Mouse (Mus musculus) kidney, adult 2 months (tissue): ENCODE measurements around the gene Faap20. TPM values are rescaled to one million over a fixed set of nuclear protein-coding genes. Genes with fewer than 3 reads are reported as not detected.
A peak's percentile ranks its signal among the peaks of the same experiment; 100 is the strongest.
"Not testable (repeated sequence)": the region's sequence is repeated elsewhere in the genome, so short reads cannot be mapped to it uniquely, and the experiment has no call there.

ENCODE experiments used
- DNase-seq: peaks from one replicate; pipeline ENCODE4 v3.0.0; 2021
- H3K27ac ChIP-seq: fragments of 200-500 bp; 2 replicates; pipeline ENCODE4 v1.5.1; 2012; ENCODE audit warnings: low read depth, low read length, control low read depth, inconsistent platforms; ENCODE audit not compliant: insufficient read depth
- H3K27me3 ChIP-seq: fragments of 200-500 bp; replicated peaks from 2 replicates; pipeline ENCODE4 v1.6.1; 2012; ENCODE audit warnings: mild to moderate bottlenecking, moderate library complexity, low read length, inconsistent platforms; ENCODE audit not compliant: control insufficient read depth, insufficient read depth
- H3K36me3 ChIP-seq: fragments of 200-500 bp; 2 replicates; pipeline ENCODE4 v1.6.1; 2012; ENCODE audit warnings: mild to moderate bottlenecking, moderate library complexity, low read length, inconsistent platforms; ENCODE audit not compliant: control insufficient read depth, insufficient read depth
- H3K4me1 ChIP-seq: fragments of 200-500 bp; 2 replicates; pipeline ENCODE4 v1.6.1; 2011; ENCODE audit warnings: low read length; ENCODE audit not compliant: control insufficient read depth, insufficient read depth
- H3K4me3 ChIP-seq: fragments of 200-500 bp; 2 replicates; pipeline ENCODE4 v1.5.1; 2011; ENCODE audit warnings: mild to moderate bottlenecking, low read depth, low read length, control low read depth; ENCODE audit not compliant: insufficient read depth
- CTCF ChIP-seq: fragments of 200-500 bp; conservative IDR thresholded peaks from 2 replicates; pipeline ENCODE4 v1.5.1; 2011; ENCODE audit warnings: low read depth, mild to moderate bottlenecking, control low read depth, low read length, moderate library complexity, mixed read lengths; ENCODE audit not compliant: insufficient read depth, insufficient read length
- POLR2A ChIP-seq: fragments of 200-500 bp; IDR thresholded peaks from one replicate; pipeline ENCODE4 v1.6.1; 2011; ENCODE audit warnings: low read depth, low read length, control low read depth
- WGBS: fragments of 180-500 bp; shearing (Covaris S2); methylation state at CpG from one replicate; pipeline ENCODE4 v1.1.7; 2018; 5-methylcytosine and 5-hydroxymethylcytosine counted together
- polyA plus RNA-seq: library from polyadenylated mRNA; depleted of rRNA; stranded (reverse); fragments of >200 nt; gene quantifications from 2 replicates; pipeline ENCODE4 v1.2.3, GENCODE M21; 2012

Gene Faap20
- polyA plus RNA-seq, 1 experiment: 68.9 TPM

- no peak for TF ChIP-seq CTCF
- TF ChIP-seq POLR2A: no peak
- Histone ChIP-seq H3K36me3 (no peaks in the 10 kb centered on the region), H3K27ac (no peak overlapping the region), H3K27me3 (no peaks in the 10 kb centered on the region), H3K4me3 (no peak overlapping the region), H3K4me1 (peaks cover 46% of the 10 kb centered on the region)
- 68% methylated on average over 9 of the region's 9 CpGs for WGBS
- peak; percentile 34 for DNase-seq
These were observed 7.8 kb upstream of the Faap20 start for GRCm38 (mm10) chr4:155241789-155242188.

GRCm38 (mm10) chr4:155242292-155242691 lies 7.3 kb upstream of the Faap20 start:
- DNase-seq: peak; percentile 52
- H3K36me3 ChIP-seq: no peaks in the 10 kb centered on the region
- no peaks in the 10 kb centered on the region for H3K27me3 ChIP-seq
- no peak overlapping the region for H3K4me3 ChIP-seq
- 62% methylated on average over 5 of the region's 5 CpGs for WGBS
- peaks cover 42% of the 10 kb centered on the region for H3K4me1 ChIP-seq
- H3K27ac ChIP-seq: no peak overlapping the region
- no peak for TF ChIP-seq CTCF

- Histone ChIP-seq H3K4me3 (no peak overlapping the region), H3K27ac (no peak overlapping the region), H3K27me3 (no peaks in the 10 kb centered on the region), H3K4me1 (peaks cover 36% of the 10 kb centered on the region), H3K36me3 (no peaks in the 10 kb centered on the region)
- WGBS: 89% methylated on average over 12 of the region's 12 CpGs
- TF ChIP-seq POLR2A (no peak), CTCF (no peak)
- no peak for DNase-seq
These were observed 6.4 kb upstream of the Faap20 start for GRCm38 (mm10) chr4:155243233-155243632.

- TF ChIP-seq POLR2A (no peak), CTCF (no peak)
- H3K4me3 ChIP-seq: no peak overlapping the region
- 31% methylated on average over 6 of the region's 6 CpGs for WGBS
- peaks cover 28% of the 10 kb centered on the region for H3K4me1 ChIP-seq
- H3K27me3 ChIP-seq: no peaks in the 10 kb centered on the region
- no peaks in the 10 kb centered on the region for H3K36me3 ChIP-seq
- peak overlapping the region; percentile 4; the same call in 1 of the 2 replicates for H3K27ac ChIP-seq
- DNase-seq: peak; percentile 84
These were observed 3.7 kb upstream of the Faap20 start for GRCm38 (mm10) chr4:155245770-155246492.

- 54% methylated on average over 12 of the region's 12 CpGs for WGBS
- Histone ChIP-seq H3K27ac (no peak overlapping the region), H3K4me3 (no peak overlapping the region), H3K27me3 (no peaks in the 10 kb centered on the region), H3K36me3 (no peaks in the 10 kb centered on the region), H3K4me1 (peaks cover 31% of the 10 kb centered on the region)
- peak; percentile 36 for DNase-seq
- TF ChIP-seq CTCF (no peak), POLR2A (no peak)
These were observed 2.9 kb upstream of the Faap20 start for GRCm38 (mm10) chr4:155246691-155247105.

- not testable (repeated sequence) for DNase-seq
- peaks cover 20% of the 10 kb centered on the region for H3K4me1 ChIP-seq
- WGBS: 96% methylated on average over 3 of the region's 3 CpGs
These were observed 1.5 kb upstream of the Faap20 start for GRCm38 (mm10) chr4:155248054-155248453.

GRCm38 (mm10) chr4:155249257-155249647 lies 350 bp upstream of the Faap20 start:
- WGBS: under 1% methylated on average over 9 of the region's 9 CpGs
- Histone ChIP-seq H3K27me3 (no peaks in the 10 kb centered on the region), H3K36me3 (no peaks in the 10 kb centered on the region), H3K4me3 (peak overlapping the region; percentile 81), H3K4me1 (peaks cover 20% of the 10 kb centered on the region), H3K27ac (peak overlapping the region; percentile 86)
- TF ChIP-seq POLR2A (no peak), CTCF (peak; percentile 98)
- peak; percentile 97 for DNase-seq

More at GRCm38 (mm10) chr4:155248054-155248453, 1.5 kb upstream of the Faap20 start:
- H3K36me3 ChIP-seq, H3K27ac ChIP-seq, H3K4me3 ChIP-seq, H3K27me3 ChIP-seq: not testable (repeated sequence)
- TF ChIP-seq CTCF: 0 out of 2 replicates have a peak, but pooled peaks have one; percentile 8
